Mouse (Mus musculus): Measurements from ENCODE around the gene Parvb. TPM values are rescaled to one million over a fixed set of nuclear protein-coding genes. Genes with fewer than 3 reads are reported as not detected.

The Parvb gene
- total and polyA plus RNA-seq, 3 experiments, result 4.8 to 58.0 TPM; not detected in 1

- TF ChIP-seq ZC3H11A (IDR thresholded peaks at IDR 0.05; ENCODE audit: low read depth, low read length) (no peak), RAD21 (IDR thresholded peaks at IDR 0.05; ENCODE audit: low read depth, low read length) (no peak), SMC3 (IDR thresholded peaks at IDR 0.05; ENCODE audit: low read depth, low read length) (no peak), ZMIZ1 (IDR thresholded peaks at IDR 0.05; ENCODE audit: low read depth, low read length) (no peak), MYC (IDR thresholded peaks at IDR 0.05; ENCODE audit: low read depth, low read length) (no peak), MAX (IDR thresholded peaks at IDR 0.05; ENCODE audit: low read length) (no peak), MAFK (IDR thresholded peaks at IDR 0.05; ENCODE audit: borderline replicate concordance, low read depth, low read length) (no peak), CHD1 (IDR thresholded peaks at IDR 0.05; ENCODE audit: low read depth, low read length) (no peak), ELF1 (IDR thresholded peaks at IDR 0.05; ENCODE audit: low read depth, low read length) (no peak), POLR2A (IDR thresholded peaks at IDR 0.05; ENCODE audit: control insufficient read depth in 1 of 2, insufficient read depth in 1 of 2, low read depth in 1 of 2, low read length in 2 of 2, poor library complexity in 1 of 2) (no peak), SIN3A (IDR thresholded peaks at IDR 0.05; ENCODE audit: low read length) (no peak), UBTF (IDR thresholded peaks at IDR 0.05; ENCODE audit: borderline replicate concordance, insufficient read depth, low read depth, low read length) (no peak), KAT2A (conservative IDR thresholded peaks at IDR 0.05; ENCODE audit: low read depth, low read length) (no peak), CTCF (IDR thresholded peaks at IDR 0.05 in 2 of 3, conservative IDR thresholded peaks at IDR 0.05 in 1 of 3; ENCODE audit: control insufficient read depth in 1 of 3, insufficient read depth in 1 of 3, low read depth in 2 of 3, low read length in 3 of 3, poor library complexity in 1 of 3, severe bottlenecking in 1 of 3) (no peak), POLR2AphosphoS5 (IDR thresholded peaks at IDR 0.05; ENCODE audit: borderline replicate concordance, low read depth, low read length) (no peak), USF1 (IDR thresholded peaks at IDR 0.05; ENCODE audit: low read depth, low read length) (no peak), E2F4 (IDR thresholded peaks at IDR 0.05; ENCODE audit: borderline replicate concordance, low read depth, low read length) (no peak), RCOR1 (IDR thresholded peaks at IDR 0.05; ENCODE audit: low read depth, low read length) (no peak), GATA1 (IDR thresholded peaks at IDR 0.05; ENCODE audit: low read depth, low read length) (no peak)
- no peak overlapping the region for H3K9ac ChIP-seq (ENCODE audit: control insufficient read depth, low read depth, low read length, poor library complexity, severe bottlenecking)
- H3K9me3 ChIP-seq (replicated peaks; ENCODE audit: insufficient read depth, low read length), result no peaks in the 10 kb centered on the region
- H3K4me3 ChIP-seq (ENCODE audit: control insufficient read depth in 1 of 2, insufficient read depth in 1 of 2, low read depth in 2 of 2, low read length in 2 of 2), result no peak overlapping the region
- H3K27ac ChIP-seq (ENCODE audit: control insufficient read depth, low read depth, low read length), result no peak overlapping the region
- H3K79me2 ChIP-seq (ENCODE audit: control insufficient read depth, insufficient read depth, low read length, poor library complexity), result no peaks in the 10 kb centered on the region
- H3K4me1 ChIP-seq (ENCODE audit: control insufficient read depth in 1 of 2, insufficient read depth in 2 of 2, low read length in 2 of 2), result no peaks in the 10 kb centered on the region
- DNase-seq (ENCODE audit: low read depth, low spot score), result no peak
- no peaks in the 10 kb centered on the region for H3K27me3 ChIP-seq (ENCODE audit: control insufficient read depth in 1 of 2, insufficient read depth in 2 of 2, low read length in 2 of 2)
- H3K36me3 ChIP-seq (ENCODE audit: control insufficient read depth in 1 of 2, insufficient read depth in 2 of 2, low read length in 2 of 2), result no peaks in the 10 kb centered on the region
Observed at GRCm38 (mm10) chr15:84269107-84269633, 37.3 kb downstream of the Parvb start.

GRCm38 (mm10) chr15:84270032-84270431 lies 38.2 kb downstream of the Parvb start:
- no peaks in the 10 kb centered on the region for H3K27me3 ChIP-seq (ENCODE audit: control insufficient read depth in 1 of 2, insufficient read depth in 2 of 2, low read length in 2 of 2)
- H3K36me3 ChIP-seq (ENCODE audit: control insufficient read depth in 1 of 2, insufficient read depth in 2 of 2, low read length in 2 of 2), result no peaks in the 10 kb centered on the region
- DNase-seq (ENCODE audit: low read depth, low spot score), result no peak
- no peaks in the 10 kb centered on the region for H3K4me1 ChIP-seq (ENCODE audit: control insufficient read depth in 1 of 2, insufficient read depth in 2 of 2, low read length in 2 of 2)
- no peak overlapping the region for H3K9ac ChIP-seq (ENCODE audit: control insufficient read depth, low read depth, low read length, poor library complexity, severe bottlenecking)
- no peak overlapping the region for H3K4me3 ChIP-seq (ENCODE audit: control insufficient read depth in 1 of 2, insufficient read depth in 1 of 2, low read depth in 2 of 2, low read length in 2 of 2)
- H3K27ac ChIP-seq (ENCODE audit: control insufficient read depth, low read depth, low read length), result no peak overlapping the region
- TF ChIP-seq TBP (IDR thresholded peaks at IDR 0.05; ENCODE audit: low read depth, low read length) (no peak), CHD1 (IDR thresholded peaks at IDR 0.05; ENCODE audit: low read depth, low read length) (no peak), MAZ (IDR thresholded peaks at IDR 0.05; ENCODE audit: low read depth, low read length) (no peak), POLR2AphosphoS2 (IDR thresholded peaks at IDR 0.05; ENCODE audit: low read length) (no peak), SIN3A (IDR thresholded peaks at IDR 0.05; ENCODE audit: low read length) (no peak), ZC3H11A (IDR thresholded peaks at IDR 0.05; ENCODE audit: low read depth, low read length) (no peak), HCFC1 (IDR thresholded peaks at IDR 0.05; ENCODE audit: low read depth, low read length) (no peak), E2F4 (IDR thresholded peaks at IDR 0.05; ENCODE audit: borderline replicate concordance, low read depth, low read length) (no peak), MYB (IDR thresholded peaks at IDR 0.05; ENCODE audit: low read depth, low read length) (no peak), JUND (IDR thresholded peaks at IDR 0.05; ENCODE audit: low read depth, low read length) (no peak), MXI1 (IDR thresholded peaks at IDR 0.05; ENCODE audit: low read depth, low read length) (no peak), MAFK (IDR thresholded peaks at IDR 0.05; ENCODE audit: borderline replicate concordance, low read depth, low read length) (no peak), EP300 (IDR thresholded peaks at IDR 0.05; ENCODE audit: low read depth in 1 of 2, low read length in 2 of 2) (no peak), MYC (IDR thresholded peaks at IDR 0.05; ENCODE audit: low read depth, low read length) (no peak), UBTF (IDR thresholded peaks at IDR 0.05; ENCODE audit: borderline replicate concordance, insufficient read depth, low read depth, low read length) (no peak), GATA1 (IDR thresholded peaks at IDR 0.05; ENCODE audit: low read depth, low read length) (no peak), CTCF (IDR thresholded peaks at IDR 0.05 in 2 of 3, conservative IDR thresholded peaks at IDR 0.05 in 1 of 3; ENCODE audit: control insufficient read depth in 1 of 3, insufficient read depth in 1 of 3, low read depth in 2 of 3, low read length in 3 of 3, poor library complexity in 1 of 3, severe bottlenecking in 1 of 3) (no peak), SMC3 (IDR thresholded peaks at IDR 0.05; ENCODE audit: low read depth, low read length) (no peak), TCF12 (IDR thresholded peaks at IDR 0.05; ENCODE audit: low read depth, low read length) (no peak), ZMIZ1 (IDR thresholded peaks at IDR 0.05; ENCODE audit: low read depth, low read length) (no peak)
- H3K9me3 ChIP-seq (replicated peaks; ENCODE audit: insufficient read depth, low read length), result no peaks in the 10 kb centered on the region
- no peaks in the 10 kb centered on the region for H3K79me2 ChIP-seq (ENCODE audit: control insufficient read depth, insufficient read depth, low read length, poor library complexity)

All from MEL (cell line).